Mouse (Mus musculus) ovary, adult 18-20 months (tissue): ENCODE results near the gene Maml3.

ENCODE experiments used
- DNase-seq: peaks from one replicate; pipeline ENCODE4 v3.0.0; 2022; ENCODE audit warnings: low spot score, mixed read lengths

Gene Maml3

GRCm38 (mm10) chr3:51660060-51660459 is 444.8 kb downstream of the Maml3 start, which contains the start of gene Mgst2:
Gene Mgst2, plus strand, starts transcription at chr3:51660360.
- DNase-seq = no peak

- no peak for DNase-seq
Measured at GRCm38 (mm10) chr3:51659415-51659814, 445.5 kb downstream of the Maml3 start.

DNA sequence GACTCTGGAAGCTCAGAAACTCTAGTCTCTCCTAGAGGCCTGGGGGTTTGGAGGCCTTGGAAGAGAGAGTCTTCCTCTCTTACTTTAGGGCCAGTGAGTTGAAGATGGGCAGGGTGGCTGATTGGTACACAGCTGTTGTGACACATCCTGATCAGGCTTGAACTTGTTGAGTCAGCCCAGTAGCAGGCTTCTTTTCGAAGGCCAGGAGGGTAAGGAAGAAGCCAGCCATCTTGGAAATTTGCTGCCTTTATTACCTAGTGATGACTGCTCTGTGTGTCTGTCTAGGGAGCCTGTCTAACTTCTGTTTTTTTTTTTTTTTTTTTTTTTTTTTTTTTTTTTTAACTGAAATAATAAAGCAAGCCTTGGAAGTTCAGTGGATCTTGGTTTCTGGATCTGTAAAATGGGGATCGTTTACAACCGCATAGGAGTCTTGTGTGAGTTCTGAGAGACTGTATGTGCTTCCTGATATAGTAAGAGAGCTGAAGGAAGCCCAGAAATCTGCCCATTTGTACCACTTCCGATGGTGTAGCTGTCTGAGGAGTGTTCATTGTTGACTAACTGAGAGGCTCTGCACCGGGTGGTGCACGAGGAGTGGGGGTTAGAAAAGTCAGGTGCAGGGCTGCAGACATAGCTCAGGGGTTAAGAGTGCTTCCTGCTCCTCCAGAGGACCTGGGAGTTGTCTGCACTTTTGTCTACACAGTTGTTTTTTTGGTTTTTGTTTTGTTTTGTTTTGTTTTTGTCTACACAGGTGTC is 450.4 kb downstream of the Maml3 start:
- no peak for DNase-seq

GRCm38 (mm10) chr3:51652701-51653100 is 452.2 kb downstream of the Maml3 start:
- peak; percentile 57 for DNase-seq

- peak; percentile 41 for DNase-seq
Measured at GRCm38 (mm10) chr3:51652292-51652691, 452.6 kb downstream of the Maml3 start.

- DNase-seq = no peak
Measured at GRCm38 (mm10) chr3:51651149-51651548, 453.7 kb downstream of the Maml3 start.

GRCm38 (mm10) chr3:51649986-51650385 is 454.9 kb downstream of the Maml3 start:
- DNase-seq = no peak

- no peak for DNase-seq
Measured at GRCm38 (mm10) chr3:51649426-51649825, 455.4 kb downstream of the Maml3 start.

DNA sequence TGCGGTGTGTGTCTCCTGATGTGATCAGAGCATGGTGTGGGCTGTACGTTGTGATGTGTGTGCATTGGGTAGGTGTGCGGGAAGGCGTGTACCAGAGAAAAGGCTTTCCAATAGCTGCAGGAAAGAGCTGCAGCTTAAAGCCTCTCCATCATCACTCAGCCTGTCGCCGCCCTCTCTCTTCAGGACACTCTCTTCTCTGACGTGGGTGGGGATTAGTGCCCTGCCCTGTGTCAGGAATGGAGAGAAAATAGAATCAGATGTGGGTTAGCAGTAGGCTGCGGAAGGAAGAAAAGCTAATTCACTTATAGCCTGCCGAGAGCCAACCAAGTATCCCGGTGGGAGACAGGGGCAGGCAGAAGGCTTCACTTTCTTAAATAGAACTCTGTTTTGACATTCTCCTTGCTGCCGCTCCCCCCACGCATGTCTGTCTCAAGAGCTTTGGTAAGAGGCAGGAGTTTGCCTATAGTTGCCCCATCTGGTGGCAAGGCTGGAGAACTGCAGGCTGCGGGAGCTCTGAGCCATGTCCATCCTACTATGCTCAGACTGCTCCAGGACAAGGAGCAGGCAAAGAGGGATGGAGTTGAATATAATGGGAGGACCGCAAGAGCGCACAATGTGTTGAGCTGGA is 456.7 kb downstream of the Maml3 start:
- peak; percentile 45 for DNase-seq

DNA sequence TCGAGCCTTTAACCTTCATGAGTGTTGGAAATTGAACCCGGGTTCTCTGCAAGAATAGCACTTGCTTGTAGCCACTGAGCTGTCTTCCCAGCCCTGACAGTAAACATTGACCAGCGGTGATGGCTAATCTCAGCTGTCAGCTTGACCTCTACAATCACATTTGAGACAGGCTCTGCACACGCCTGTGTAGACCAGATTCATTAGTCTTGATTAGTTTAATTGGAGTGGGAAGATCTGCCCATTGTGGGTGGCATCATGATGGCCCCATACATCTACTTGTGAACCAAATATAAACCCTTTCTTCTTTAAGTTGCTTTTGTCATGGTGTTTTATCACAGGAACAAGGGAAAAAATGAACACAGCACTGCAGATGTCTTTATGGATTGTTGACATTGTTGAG is 457.5 kb downstream of the Maml3 start:
- DNase-seq = no peak

GRCm38 (mm10) chr3:51646301-51646700 is 458.6 kb downstream of the Maml3 start:
- DNase-seq = no peak

DNA sequence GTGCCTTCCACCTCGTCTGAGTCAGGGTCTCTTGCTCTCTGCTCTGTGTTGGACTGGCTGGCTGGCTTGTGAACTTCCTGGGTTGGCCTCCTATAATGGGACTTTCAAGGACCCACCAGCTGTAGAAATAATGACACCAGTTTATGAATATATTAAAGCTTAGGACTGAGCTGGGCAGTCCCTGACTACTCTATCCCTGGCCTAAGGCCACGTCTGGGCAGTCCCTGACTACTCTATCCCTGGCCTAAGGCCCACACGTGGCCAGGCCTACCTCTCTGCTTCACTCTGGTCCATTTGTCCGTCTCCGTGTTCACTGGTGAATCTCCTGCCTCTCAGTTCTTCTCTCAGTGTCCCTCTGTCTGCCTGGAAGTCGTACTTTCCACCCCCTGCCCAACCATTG is 459.4 kb downstream of the Maml3 start:
- DNase-seq = no peak

- no peak for DNase-seq
Measured at GRCm38 (mm10) chr3:51638260-51638659, 466.6 kb downstream of the Maml3 start.

- no peak for DNase-seq
Measured at GRCm38 (mm10) chr3:51637326-51637725, 467.6 kb downstream of the Maml3 start.

DNA sequence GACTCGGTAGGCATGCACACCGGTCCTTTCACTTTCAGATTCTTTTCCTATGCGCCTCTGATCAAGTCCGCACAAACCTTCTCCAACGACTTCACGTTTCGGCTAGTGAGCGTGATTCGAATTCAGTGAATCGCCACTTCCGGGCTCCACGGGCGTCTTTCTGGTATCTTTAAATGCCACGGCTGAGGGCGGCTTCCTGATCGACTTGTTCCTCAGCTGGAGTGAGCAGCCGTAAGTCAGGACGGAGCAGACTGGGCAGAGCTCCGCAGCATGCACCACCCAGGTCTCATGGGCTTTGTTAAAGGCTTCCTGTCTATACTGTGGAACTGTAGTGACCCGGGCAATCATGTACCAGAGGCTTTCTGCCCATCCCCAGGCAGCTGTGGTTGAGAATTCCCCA is 468.2 kb downstream of the Maml3 start:
- DNase-seq = no peak

- DNase-seq = no peak
Measured at GRCm38 (mm10) chr3:51635960-51636359, 468.9 kb downstream of the Maml3 start.
